Mouse (Mus musculus) cerebellum, adult 9-11 months (tissue): ENCODE measurements at regions not wholly inside any gene's neighbourhood (a gene's known extent, or its start where the extent isn't known, plus 50 kb on each side); places are given as distances from the start of the nearest gene placed in this dataset.

Experiments
- DNase-seq: peaks from one replicate; pipeline ENCODE4 v3.0.0; 2022

DNA sequence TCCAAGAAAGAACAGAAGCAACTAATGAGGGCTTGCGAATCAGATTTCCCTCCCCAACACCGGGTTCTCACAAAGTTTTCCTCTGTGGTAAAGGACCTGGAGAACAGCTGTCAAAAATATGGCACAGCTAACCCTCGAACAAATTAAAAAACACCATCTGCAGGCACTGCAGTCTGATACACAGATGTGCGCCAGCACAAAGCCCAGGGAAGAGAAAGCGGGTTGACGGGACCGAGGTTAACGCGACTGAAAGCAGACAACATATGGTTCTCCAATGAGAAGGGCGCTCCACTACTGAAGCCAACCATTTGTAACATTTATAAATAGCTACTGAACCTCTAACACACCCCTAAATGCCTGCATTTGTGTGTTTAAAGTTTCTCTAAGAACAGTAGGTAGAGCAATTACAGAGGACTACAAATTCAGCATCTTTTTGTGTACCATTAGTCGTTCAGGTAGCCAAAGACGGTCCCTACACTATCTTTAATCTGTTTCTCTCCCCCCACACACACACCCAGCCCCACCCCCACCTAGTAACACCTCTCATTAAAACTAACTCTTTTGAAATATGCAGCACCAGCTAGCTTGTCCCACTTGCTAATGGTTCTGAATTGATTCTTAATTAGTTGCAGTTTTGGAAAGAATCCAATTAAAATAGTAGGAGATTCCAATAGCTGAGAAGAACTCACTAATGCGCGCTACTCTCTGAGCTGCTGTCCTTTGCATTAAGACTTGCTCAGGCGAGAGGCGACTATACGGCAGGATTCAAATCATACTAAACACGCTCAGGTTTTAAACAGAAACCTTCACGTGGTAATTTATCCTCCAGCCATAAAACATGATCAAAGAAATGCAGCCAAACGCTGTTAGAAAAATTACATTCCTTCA is 236.0 kb upstream of the Hnrnpa3 start:
- DNase-seq: no peak

- DNase-seq: no peak
Observed at GRCm38 (mm10) chr2:75423872-75424271, 235.2 kb upstream of the Hnrnpa3 start.

GRCm38 (mm10) chr2:75424363-75424762 is 234.7 kb upstream of the Hnrnpa3 start:
- no peak for DNase-seq

- DNase-seq: no peak
Observed at GRCm38 (mm10) chr2:75424911-75425310, 234.2 kb upstream of the Hnrnpa3 start.

GRCm38 (mm10) chr2:75425384-75425783 is 233.7 kb upstream of the Hnrnpa3 start:
- no peak for DNase-seq

DNA sequence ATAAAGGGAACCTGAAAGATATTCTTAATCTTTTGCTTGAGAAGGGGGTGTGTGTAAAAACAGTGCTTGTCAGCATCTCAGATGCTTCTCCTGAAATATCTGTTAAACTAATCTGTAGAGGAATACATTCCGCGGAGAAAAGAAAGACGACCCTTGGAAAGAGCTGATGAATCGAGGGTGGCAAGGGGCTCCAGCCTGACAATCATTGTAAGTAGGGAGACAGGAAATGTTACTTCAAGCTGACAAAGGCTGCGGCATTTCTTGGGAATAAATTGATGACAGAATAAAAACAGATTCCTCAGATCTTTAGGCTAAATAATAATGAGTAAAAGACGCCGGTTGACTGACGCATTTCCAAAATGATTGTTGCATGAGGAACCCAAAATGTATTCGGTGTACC is 233.3 kb upstream of the Hnrnpa3 start:
- DNase-seq: no peak

- no peak for DNase-seq
Observed at GRCm38 (mm10) chr2:75427936-75428458, 231.1 kb upstream of the Hnrnpa3 start.

DNA sequence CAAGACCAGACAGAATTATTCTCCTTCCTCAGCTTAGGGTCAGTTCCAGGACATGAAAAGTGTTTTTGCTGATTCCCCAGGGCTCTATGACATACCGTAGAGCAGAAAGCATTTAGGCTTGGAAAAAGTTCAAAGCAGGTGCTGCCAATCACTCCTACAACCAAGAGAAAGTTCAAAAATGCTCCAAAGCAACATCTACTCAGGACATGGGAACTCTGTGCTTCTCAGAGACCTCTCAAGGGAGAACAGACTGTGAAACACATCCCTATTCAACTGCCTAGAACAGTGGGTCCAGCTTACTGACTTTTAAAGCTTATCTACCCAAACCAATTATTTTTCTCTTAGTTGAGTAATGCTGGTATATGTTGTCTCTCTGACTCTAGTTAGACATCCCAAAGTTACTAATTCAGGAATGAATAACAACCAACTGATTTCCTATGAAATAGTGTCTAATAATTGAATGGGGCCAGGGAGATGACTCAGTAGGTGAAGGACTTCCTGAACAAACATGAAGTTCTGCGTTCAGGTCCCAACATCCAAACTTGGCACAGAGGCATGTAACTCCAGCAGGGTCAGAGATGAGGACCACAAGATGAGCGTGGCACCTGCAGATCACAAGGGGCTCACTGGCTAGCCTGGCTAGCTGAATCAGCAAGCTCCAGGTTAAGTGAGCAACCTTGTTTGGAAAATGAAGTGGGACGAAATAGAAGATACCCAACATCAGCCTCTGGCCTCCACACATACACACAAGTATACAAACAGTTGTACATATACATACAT is 228.7 kb upstream of the Hnrnpa3 start:
- DNase-seq: no peak

- no peak for DNase-seq
Observed at GRCm38 (mm10) chr2:75431981-75432380, 227.1 kb upstream of the Hnrnpa3 start.

DNA sequence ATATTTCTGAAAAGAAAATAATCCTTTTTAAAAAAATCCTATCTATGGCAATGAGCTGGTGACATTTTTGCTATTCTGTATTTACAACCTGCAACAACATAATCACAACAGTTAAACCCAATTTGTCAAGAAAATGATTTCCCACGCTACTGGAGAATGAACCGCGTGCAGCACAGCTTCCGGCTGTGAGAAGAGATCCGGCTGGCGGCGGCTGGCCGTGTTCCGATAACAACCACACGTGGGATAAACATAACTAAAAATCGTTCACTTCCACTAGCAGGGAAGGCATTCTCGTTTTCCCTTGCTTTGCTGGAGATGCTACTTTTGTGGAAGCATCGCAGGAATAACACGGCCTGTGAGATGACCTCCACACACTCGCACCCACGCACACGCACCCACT is 224.5 kb upstream of the Hnrnpa3 start:
- no peak for DNase-seq

- no peak for DNase-seq
Observed at GRCm38 (mm10) chr2:75439522-75440230, 219.4 kb upstream of the Hnrnpa3 start.

DNA sequence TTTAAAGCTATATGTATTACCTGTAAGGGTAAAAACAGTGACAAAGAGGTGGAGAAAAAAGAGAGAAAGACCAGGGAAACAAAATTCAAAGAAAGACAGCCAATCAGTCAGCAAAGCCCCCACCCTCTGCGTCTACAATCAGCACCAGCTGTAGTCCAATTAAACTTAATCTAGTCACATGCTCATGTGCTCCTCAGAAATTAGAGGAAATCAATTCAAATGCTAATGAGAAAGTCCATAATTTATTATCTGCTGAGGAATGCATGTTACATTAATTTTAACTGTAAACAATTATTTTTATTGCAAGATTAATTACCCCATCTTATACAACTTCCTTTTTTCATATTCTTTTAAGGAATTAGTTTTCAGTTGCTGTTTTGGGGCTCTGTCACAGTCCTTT is 216.4 kb upstream of the Hnrnpa3 start:
- no peak for DNase-seq

DNA sequence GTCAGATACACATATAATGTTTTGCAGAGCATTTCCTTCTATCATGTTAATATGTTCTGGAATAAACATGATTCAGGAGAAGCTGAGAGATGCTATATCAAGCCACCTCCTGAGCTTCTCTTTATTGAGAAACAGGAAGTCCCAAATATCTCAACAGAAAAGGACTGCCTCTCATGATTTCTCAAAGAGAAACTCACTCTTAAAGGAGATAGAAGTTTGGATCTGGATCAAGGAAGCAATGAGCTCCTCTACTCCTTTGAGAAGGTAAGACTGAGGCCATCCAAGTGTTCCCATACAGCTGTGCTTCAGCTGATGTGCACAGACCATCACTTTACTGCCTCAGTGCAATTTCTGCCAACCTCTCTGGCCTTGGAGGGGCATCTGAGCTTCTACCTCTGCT is 213.9 kb upstream of the Hnrnpa3 start:
- DNase-seq: no peak

- no peak for DNase-seq
Observed at GRCm38 (mm10) chr2:75446996-75447715, 211.9 kb upstream of the Hnrnpa3 start.

DNA sequence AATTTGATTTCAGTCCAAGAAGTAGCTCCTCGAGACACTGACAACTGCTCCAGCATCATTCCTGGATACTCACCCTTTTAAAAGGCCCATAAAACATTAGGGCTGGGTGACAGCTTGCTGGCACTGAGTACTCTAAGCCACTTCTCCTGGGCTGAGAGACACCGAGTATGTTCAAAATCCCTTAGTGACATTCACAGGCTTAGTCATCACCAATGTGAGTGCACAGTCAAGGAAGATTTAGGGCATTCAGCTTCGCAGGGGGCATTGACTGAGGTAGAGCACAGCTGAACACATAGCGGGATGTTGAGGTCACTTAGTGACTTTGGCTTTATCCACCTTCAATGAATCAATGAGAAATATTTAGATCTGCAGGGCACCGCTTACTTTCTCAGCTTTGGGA is 210.8 kb upstream of the Hnrnpa3 start:
- DNase-seq: no peak

- DNase-seq: no peak
Observed at GRCm38 (mm10) chr2:75451846-75452267, 207.2 kb upstream of the Hnrnpa3 start.

DNA sequence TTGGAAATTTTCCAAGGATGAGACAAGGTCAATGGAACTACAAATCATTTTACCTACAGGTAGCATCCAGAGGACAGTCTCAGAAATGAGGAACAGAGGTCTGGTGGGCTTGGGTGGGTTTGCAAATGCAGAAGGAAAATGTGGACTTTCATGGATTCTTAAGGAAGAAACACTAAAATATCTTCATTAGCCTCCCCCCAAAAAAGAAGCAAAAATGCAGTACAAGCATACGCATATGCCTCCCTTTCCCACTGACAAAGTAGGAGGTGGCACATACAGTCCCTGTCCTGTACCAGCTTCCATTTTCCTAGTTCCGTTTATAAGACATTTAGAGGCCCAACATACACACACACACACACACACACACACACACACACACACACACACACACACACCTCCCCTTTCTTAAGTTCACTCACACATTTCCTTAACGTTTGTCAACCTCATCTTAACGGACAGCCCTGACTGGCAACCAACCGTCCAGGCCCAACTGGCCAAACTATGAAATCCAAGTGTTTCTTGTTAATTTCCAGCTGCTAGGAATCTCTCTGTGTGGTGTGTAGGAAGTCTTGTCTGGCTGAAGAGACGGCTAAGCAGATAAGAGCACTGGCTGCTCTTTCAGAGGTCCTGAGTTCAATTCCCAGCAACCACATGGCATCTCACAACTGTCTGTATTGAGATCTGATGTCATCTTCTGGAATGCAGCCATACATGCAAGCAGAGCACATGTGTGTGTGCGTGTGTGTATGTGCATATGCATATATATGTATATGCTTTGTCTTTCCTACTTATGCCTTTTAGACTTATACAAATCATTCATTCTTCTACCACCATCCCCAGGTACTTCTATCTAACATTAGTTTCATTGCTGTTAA is 206.6 kb upstream of the Hnrnpa3 start:
- no peak for DNase-seq

DNA sequence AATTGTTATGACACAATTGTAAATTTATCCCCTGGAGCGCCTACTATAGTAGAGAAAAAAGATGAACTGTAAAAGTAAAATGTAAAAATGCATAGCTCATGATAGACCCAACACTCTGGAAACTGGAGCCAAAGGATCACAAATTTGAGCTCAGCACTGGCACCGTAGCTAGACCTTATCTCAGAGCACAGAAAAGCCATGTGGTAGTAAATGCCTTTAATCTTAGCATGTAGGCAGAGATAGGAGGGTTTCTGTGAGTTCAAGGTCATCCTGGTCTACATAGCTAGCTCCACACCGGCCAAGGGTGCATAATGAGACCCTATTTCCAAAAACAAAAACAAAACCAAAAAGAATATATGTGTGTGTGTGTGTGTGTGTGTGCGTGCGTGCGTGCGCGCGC is 203.6 kb upstream of the Hnrnpa3 start:
- DNase-seq: no peak

- no peak for DNase-seq
Observed at GRCm38 (mm10) chr2:75456272-75456671, 202.8 kb upstream of the Hnrnpa3 start.

GRCm38 (mm10) chr2:75457423-75457822 is 201.6 kb upstream of the Hnrnpa3 start:
- no peak for DNase-seq

DNA sequence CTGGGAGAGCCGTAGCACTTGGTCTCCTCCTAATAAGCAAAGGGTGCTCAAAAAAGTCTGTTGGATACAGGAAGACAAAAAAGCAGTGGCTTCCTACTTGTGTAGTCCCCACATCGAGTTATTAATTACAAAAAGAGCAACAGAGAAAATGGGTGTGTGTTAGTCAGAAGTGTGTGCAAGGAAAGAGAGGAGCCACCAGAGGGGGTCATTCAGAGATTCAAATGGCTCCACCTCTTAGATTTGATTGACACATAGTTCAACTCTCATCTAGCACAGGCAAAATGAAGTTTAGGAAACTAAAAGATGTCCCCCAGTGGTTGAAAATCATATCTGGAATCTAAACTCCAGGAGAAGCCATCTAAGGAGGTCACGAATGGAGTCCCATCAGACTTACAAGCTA is 200.2 kb upstream of the Hnrnpa3 start:
- DNase-seq: no peak

DNA sequence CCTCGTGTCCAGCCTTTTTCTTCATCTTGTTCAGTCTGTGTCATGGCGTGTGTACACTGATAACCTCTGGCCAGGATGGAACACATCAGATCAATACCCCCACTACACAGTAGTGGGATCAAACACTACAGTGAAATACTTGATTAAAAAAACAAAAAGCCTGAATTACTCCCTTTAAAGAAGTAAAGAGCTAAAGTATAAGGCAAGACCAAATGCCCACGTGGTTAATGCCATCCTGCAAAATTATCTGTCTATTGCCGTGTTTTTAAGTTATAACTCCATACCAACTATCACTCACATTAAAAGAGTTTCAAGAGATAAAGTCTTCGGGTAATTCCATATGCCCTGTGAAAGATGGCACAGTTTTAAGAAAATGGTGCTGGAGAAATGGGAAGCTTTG is 198.6 kb upstream of the Hnrnpa3 start:
- DNase-seq: no peak
